Mouse (Mus musculus) left cerebral cortex, adult 18-20 months (tissue): ENCODE data around the gene Foxp4. TPM values are rescaled to one million over a fixed set of nuclear protein-coding genes. Genes with fewer than 3 reads are reported as not detected.

ENCODE experiments used
- DNase-seq, 2 experiments: peaks; one replicate each; pipeline ENCODE4 v3.0.0; 2021 to 2022; ENCODE audit warnings: low spot score in 2 of 2, mixed read lengths in 1 of 2
- total RNA-seq, 2 experiments: library from RNA; stranded (reverse); gene quantifications; 2 replicates each; pipeline ENCODE4 v1.2.3; 2021

Foxp4 gene
- total RNA-seq, 2 experiments from 2014 or later = 47.6 to 47.8 TPM

DNA sequence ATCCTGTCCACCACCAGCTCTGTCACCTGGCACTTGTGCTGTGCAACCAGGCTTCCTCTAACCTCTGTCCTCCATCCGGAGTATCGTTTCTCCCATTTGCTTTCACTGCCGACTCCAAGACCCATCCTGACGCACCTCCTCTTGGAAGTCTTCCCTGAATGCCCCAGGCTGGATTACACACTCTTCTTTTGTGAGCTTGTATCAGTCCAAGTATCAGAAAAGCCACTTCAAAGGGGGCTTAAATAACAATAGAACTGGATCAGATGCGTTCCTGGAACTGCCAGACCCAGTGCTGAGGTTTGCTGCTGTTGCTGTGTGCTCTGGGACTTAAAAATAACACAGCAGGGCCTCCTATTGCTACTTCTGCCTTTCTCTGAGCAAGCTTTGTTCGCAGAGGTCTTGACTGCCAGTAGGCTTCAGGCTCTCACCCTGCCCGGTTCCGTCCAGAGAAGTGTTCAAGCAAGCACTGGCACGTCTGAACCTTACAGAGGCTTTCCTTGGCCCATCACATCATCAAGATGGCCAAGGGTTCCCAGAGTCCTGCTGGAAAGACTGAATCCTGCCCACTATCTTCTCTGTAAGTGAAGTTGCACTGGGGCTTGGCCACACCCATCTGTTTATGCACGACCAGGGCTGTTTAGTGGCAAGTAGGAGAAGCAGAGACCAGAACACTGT lies 13.6 kb upstream of the Foxp4 start:
- DNase-seq = no peak

DNA sequence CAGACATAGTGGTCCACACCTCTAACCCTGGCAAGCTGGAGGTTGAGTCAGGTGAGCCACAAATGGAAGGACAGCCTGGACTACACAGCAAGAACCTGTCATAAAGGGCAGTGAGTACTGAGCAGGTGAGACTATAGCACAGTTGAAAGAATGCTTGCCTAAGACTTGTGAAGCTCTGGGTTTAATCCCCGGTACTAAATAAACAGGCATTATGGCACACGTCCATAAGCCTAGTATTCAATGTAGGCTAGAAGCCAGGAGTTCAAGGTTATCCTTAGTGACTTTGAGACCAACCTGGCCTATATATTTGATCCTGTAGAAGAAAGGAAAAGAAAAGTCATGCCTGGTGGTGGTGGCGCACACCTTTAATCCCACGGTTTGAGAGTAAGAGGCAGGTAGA lies 12.1 kb upstream of the Foxp4 start:
- no peak for DNase-seq

DNA sequence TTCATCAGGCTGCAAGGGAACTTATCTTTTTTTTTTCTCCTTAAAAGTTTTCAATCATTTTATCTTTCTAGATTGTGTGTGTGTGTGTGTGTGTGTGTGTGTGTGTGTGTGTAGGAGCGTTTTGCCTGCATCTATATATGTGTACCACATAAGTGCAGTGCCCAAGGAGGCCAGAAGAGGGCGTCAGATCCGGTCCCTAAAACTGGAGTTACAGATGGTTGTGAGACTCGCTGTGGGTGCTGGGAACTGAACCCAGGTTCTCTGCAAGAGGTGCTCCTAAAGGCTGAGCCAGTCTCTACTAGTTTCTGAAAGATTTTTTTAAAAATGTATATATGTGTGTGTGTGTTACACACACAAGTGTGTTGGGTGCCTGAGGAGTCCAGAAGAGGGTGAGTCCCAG lies 5.0 kb upstream of the Foxp4 start:
- no peak for DNase-seq

DNA sequence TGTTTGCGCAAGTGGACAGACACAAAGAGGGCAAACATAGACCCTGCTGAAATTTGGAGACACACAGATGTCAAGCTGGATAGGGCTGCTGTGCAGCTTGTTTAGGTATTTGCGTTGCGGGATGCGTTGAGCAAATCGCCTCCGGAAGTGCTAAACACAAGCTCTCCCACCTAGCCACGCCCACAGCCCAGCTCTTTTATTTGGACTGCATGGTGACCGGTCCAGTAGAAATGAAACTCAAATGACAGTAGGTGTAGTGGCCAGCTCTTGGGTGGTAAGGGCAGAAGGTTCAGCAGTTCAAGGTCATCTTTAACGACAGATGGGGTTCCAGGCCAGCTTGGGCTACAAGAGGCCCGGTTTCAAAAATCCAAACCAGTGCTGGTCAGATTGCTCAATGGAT lies 1.5 kb upstream of the Foxp4 start:
- no peak for DNase-seq

DNA sequence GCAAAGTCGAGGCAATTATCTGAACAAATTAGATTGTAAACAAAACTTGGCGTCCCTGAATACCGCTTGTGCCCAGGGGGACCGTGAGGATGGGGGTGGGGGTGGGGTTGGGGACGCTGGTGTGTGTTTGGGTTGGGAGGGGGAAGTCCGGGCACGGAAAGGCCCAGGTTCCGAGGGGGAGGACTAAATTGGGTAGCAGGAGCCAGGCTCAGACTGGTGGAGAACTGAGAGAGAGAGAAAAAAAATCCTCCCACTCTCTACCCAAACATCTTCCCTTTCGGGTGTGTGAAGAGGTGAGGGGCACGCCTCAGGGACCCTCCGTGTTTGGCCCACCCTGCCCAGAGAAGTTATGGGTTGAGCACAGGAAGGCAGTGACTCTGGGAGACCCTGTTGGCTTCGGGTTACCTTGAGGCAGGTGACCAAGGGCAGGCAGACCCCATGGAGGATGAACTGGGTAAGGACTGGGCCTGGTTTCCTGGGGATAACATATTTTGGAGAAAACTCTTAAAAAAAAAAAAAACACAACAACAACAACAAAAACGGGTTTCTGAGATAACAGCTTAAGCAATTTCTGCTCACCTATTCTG lies 988 bp upstream of the Foxp4 start:
- DNase-seq = no peak

DNA sequence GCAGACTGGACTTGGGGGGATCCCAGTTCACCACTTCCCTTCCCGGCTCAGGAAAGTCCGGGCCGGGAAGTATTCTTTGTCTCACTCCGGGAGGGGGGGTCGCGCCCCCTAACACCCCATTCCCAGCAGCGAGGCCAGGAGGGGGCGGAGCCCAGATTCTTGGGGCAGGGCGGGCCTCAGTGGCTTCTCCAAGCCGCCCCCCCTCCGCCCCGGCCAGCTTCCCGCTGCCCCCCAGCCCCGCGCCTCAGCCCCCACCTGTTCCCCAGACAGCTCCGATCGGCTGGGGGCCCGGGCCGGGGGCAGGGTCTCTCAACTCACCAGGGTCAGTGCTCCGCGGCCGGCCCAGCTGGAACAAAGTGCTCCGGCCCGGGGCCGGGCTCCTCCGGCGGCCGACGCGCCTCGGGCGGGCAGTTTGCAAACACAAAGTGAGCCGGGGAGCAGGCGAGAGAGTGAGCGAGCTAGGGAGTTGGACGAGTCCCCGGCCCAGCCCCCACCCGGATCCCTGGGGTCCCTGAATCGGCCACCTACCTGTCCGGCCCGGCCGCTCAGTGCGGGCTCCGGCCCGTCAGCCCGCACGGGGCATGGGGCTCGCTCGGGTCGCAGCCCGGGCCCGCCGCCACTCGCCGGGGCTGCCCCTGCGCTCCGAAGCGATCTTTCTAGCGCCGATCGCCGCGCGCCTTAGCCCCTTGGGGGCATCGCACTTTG lies 615 bp downstream of the Foxp4 start:
- DNase-seq = no peak

DNA sequence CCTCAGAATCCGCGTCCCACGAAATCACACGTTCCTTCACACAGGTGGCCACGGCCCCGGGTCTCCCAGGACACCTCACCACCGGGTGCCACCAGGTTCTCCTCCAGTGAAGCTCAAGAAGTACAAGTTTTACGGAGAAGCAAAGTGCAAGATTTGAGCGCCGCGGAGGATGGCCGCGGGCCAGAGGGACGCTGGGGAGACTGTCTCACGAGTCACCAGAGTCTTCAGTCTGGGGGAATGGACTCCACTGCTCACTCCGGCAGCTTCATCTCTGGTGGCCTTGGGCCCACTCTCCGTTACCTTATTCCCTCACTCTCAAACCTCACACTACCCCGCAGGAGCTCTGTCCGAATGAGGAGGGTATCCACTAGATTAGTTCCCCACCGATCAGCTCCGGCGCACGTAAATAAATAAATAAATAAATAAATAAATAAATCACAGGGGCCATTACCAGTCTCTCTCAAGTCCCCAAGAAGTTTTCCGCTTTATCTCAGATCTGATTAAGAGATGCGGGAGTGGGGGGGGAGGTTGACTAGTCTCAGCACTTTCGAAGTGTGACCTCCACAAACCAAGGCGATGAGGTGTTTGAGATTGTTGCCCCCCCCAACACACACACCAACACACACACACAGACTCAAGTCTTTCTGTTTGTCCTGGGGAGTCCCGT lies 1.3 kb downstream of the Foxp4 start:
- no peak for DNase-seq

DNA sequence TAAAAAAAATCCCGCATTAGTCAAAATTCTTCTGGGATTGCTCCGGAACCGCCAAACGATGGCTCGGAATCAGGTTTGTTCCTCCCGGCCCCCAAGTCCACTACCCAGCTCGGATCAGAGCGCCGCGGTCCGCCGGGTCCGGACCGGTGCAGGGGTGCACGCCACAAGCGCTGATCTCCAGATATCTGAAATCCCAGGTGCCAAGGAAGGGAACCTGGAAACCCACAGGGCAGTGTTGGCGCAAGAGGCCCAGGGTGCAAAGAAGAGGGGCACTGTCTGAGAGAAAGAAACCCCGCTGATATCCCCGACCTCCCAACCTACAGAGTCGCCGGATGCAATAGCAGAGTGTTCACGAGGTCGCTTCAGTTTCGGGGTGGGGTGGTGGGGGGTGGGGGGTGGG lies 1.9 kb downstream of the Foxp4 start:
- DNase-seq = no peak

DNA sequence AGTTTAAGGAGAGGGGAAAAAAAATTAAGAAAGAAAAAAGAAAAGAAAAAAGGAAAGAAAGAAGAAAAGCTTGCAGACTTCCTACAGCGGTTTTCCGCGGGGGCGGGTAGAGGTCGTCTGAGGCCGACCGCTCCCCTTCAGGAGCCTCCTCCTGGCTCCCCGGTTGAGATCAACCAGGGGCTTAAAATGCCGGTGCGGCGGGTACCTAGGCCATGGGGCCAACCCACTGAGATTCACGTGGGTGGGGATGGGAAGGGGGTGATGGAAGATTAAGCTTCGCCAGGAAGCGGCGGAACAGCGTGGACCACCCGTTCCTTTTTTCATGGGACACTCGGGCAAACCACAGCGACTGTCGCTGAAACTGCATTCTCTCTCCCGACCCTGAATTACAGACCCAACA lies 2.3 kb downstream of the Foxp4 start:
- DNase-seq = no peak

DNA sequence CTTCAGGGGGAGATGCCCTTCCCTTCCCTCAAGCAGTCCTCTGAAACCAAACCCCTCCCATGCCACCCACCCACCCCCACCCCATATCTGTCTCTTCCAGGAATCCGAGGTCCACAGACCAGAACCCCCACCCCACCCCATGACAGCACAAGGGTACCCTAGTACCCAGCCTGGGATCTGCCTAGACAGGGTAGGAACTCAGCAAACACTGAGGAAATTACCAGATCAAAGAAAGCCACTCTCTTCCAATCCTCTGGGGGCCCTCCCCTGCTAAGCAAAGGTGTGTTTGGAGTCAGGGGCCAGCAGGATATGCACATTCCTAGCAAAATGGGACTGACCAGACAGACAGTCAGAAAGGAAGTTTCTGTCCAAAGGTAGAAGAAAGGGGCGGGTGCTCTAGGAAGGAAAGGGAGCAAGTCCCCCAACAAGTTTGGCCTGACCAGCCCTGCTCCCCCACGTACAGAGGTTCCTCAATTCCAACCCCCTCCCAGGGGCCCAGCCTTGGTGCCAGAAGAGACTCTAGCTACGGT lies 3.2 kb downstream of the Foxp4 start:
- no peak for DNase-seq

DNA sequence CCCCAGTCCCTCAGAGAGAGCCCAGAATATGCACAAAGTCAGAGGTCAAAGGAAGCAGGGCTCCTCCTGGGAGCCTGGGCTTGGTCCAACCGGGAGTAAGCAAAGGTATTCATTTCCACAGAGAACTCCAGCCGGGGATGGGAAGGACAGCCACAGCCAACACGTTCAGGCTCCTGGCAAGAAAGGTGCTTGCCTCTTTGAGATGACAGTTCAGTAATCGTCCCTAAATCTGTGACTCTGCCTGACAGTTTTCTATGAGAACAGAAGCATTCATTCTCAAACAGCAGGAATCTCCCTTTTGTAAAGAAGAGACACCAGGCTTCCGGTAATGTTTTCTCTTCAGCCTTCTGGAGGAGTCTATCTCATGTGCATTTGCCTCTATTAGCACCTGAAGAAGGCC lies 4.6 kb downstream of the Foxp4 start:
- DNase-seq = no peak

DNA sequence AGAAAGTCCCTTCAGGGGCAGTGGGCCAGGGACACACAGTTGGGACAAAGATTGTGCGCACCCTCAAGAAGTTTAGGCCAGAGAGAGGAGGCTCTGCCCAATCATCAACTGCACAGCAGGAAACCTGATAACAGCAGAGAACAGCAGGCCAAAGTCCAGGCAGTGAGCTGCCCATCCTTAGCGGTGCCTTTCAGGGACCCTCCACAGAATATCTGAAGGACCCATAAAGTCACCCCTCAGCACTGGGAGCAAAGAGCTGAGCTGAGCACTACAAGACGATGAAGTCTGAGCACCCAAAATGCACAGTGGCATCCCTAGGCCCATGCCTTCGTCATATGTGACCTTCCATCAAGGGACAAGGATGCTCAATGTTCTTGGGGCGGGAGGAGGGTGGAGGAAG lies 6.5 kb downstream of the Foxp4 start:
- DNase-seq = no peak

DNA sequence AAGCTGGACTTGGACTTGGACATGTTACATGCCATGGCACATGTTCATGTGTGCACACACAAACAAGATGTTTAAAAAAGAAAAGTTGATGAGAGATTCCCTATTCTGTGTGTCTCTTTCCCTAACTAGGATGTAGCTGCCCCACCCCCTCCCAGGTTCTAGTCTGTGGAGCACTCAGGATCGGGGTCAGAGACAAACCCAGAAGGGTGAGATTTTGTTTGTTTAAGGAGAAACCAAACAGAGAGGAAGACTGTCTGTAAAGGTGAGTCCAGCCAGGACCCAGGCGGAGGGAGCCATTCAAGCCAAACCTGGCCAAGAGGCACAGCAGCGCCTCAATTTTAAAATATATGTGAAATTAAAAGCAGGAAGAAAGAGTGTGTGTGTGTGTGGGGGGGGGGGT lies 7.2 kb downstream of the Foxp4 start:
- DNase-seq = no peak

DNA sequence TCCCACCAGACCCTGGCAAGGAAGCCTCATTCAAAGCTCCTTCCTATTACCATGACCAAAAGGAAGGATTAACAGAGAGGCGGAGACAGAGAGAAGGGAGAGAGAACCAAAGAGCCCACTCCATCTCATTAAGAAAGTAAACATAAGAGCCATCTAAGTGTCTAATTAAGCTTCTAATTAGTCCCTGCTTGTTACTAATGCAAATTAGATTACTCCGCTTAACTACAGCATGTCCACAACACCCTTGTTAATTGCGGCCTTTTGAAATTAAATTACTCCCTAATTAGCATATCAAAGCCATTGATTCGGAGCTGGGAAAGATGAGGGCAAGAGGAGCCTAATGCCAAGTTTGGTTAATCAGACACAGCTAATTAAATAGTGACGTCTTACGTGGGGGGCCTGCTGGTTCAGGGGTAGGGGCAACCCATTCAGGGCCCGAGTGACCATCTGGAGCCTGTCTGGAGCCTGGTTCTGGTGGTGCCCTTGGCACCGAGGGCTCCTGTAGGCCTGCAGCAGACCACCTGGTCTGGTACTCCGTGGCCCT lies 9.7 kb downstream of the Foxp4 start:
- DNase-seq = no peak

DNA sequence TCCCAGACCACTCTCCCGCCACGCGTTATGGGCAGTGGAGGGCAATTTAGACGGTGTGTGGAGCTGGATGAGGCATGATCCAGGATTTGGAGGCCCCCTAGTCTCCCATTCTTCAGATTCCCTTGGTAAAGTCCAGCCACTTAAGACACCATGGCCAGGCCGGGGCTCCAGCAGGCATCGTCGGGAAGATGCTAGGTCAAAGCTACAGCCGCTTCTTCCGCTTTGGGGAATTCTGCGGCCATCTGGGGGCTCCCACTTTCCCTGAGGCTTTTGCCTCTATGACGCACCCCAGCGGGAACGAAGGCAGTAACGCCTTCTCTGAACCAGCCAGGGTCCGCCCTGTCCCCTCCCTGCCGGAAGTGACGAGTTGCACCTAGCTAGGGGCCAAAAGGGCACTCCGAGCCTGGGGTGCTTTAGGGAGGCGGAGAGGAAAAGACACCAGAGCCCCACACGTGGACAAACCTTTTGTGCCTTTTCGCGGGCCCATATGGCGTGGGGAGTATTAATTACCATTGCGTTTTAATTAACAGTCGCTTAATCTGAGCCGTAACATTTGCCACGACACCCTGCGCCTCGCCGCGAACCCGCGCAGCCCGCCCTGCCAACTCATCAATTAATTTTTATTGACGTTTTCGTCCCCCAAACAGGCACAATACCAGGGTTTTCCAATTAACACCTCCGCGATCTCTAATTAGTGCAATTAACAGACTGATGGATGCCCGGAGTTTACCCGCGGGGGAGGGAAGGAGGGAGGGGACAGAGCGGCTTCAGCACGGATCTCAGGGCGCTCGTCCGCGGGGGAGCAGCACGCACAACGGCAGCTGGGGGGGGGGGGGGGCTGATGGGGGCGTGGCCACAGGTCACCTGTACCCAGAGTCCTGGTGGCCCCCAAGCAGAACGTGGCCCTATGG lies 15.1 kb downstream of the Foxp4 start:
- DNase-seq = peak in 1 of 2 experiments; percentile 10

DNA sequence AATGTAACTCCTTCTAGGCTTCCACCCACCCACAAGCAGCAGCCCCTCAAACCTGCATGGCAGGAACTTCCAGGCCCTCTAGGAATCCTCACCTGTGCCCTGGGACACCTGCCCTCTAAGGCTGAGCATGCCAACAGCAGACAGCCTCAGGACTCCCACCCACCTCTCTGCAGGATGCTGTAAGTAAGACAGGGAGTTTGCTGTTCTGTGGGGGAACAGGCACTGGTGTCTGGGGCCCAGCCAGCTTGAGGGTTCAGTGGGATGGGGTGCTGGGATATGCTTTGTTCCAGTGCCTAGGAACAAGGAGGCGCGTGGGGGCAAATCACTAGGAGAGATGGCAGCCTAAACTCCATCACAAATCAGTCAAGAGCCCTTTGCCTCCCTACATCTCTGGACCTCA lies 16.4 kb downstream of the Foxp4 start:
- no peak for DNase-seq

DNA sequence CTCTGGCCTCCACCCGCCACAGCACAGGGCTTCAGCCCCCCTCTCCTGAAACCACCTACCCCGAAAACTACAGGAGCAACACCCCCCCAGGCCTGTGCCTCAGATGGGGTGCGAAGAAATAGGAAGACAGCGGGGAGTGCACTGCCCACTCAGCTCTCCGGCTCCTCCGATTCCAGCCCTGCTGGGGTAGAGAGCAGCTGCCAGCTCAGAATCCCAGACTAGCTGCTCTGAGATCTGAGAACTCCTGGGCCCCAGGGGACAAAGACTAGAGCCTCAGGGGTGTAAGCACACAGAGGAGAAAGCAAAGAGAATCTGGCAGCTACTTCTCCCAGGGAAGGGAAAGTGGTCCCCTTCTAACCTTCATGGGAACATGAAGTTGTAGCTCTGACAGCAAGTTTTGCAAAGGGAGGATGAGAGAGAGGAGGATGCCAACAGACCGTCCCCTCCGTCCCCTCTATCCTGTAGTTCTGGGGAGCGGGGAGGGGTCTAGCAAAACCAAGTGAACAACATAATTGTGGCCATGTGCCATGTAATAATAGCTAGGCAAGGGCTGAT lies 17.0 kb downstream of the Foxp4 start:
- no peak for DNase-seq

DNA sequence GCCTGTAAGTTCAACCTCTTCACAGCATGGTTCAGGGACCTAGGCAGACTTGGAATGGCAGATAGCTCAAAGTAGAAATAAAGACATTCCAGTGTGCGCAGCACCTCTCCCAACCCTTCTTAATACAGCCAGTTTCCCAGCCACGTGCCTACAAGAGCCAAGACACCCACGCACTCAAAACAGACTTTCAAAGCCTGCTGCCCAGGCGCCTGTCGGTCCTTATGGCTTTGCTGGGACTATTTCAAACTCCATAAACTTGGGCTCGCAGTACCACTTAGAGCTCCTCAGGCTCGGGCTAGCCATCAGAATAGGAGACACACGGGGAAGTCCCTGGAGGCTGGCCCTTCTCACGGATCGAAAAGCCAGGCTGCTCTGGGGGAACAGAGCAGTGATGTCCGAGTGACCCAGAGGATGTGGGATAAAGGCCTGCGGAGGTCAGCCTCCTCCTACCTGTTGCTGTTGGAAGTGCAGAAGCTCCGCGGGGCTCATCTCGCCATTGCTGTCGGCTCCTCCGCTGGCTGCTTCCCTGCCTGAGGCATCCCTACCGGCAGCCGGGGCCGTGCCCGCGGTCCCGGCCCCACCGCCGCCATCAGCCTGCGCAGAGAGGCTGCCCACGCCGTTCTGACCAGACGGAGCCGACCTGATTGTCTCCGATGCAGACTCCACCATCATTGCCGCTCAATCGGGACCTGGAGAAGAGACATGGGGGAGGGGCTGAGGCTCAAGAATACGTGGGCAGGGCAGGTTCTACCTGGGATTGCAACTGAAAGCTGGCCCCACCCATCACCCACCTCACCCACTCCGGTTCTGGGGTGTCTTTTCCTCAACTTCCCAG lies 20.4 kb downstream of the Foxp4 start:
- DNase-seq = no peak

DNA sequence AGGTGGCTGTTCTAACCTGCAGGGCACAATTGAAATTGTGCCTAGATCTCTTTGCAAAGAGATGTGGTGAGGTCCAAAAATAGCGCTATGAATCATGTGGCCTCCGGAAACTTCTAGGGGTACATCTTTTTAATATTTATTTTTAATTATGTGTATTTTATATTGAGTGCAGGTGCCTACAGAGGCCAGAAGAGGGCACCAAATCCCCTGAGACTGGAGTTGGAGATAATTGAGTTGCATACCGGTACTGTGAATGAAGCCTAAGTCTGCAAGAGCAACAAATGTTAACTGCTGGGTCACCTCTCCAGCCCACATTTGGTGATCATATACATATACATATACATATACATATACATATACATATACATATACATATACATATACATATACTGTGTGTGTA lies 22.7 kb downstream of the Foxp4 start:
- DNase-seq = no peak
